Mouse (Mus musculus) heart, embryonic 13.5 days (tissue): ENCODE measurements around the gene Zfp423. TPM values are rescaled to one million over a fixed set of nuclear protein-coding genes. Genes with fewer than 3 reads are reported as not detected.

Source experiments
- ATAC-seq: fragments of 200-750 bp; cut with Nextera tagmentation; 2 replicates; pipeline ENCODE4 v1.8.0; 2017; ENCODE audit warnings: moderate TSS enrichment; ENCODE audit not compliant: insufficient number of reproducible peaks, low FRiP score, low TSS enrichment; ENCODE audit errors: extremely low read depth
- H3K27ac ChIP-seq: fragments of 300-500 bp; sonication (generic); replicated peaks from 2 replicates; pipeline ENCODE4 v1.5.1; 2015; ENCODE audit warnings: moderate library complexity, mild to moderate bottlenecking, inconsistent platforms
- H3K27me3 ChIP-seq: fragments of 300-500 bp; sonication (generic); replicated peaks from 2 replicates; pipeline ENCODE4 v1.6.1; 2015; ENCODE audit warnings: mild to moderate bottlenecking, inconsistent platforms
- H3K36me3 ChIP-seq: fragments of 300-500 bp; sonication (generic); 2 replicates; pipeline ENCODE4 v1.6.1; 2015; ENCODE audit warnings: mild to moderate bottlenecking, inconsistent platforms
- H3K4me1 ChIP-seq: fragments of 300-500 bp; sonication (generic); 2 replicates; pipeline ENCODE4 v1.6.1; 2015; ENCODE audit warnings: inconsistent platforms
- H3K4me2 ChIP-seq: fragments of 300-500 bp; sonication (generic); 2 replicates; pipeline ENCODE4 v1.6.1; 2015; ENCODE audit warnings: inconsistent platforms, mild to moderate bottlenecking, moderate library complexity
- H3K4me3 ChIP-seq: fragments of 300-500 bp; sonication (generic); 2 replicates; pipeline ENCODE4 v1.5.1; 2015; ENCODE audit warnings: moderate library complexity, mild to moderate bottlenecking, inconsistent platforms
- H3K9ac ChIP-seq: fragments of 300-500 bp; sonication (generic); 2 replicates; pipeline ENCODE4 v1.6.1; 2015; ENCODE audit warnings: inconsistent platforms, mild to moderate bottlenecking, moderate library complexity
- H3K9me3 ChIP-seq: fragments of 300-500 bp; sonication (generic); 2 replicates; pipeline ENCODE4 v1.6.1; 2016; ENCODE audit warnings: inconsistent platforms
- WGBS: fragments of 180-500 bp; shearing (Covaris S2); methylation state at CpG from one replicate; pipeline ENCODE4 v1.1.7; 2015; ENCODE audit warnings: mixed read lengths; 5-methylcytosine and 5-hydroxymethylcytosine counted together
- polyA plus RNA-seq: library from polyadenylated mRNA; unstranded; fragments of >200 nt; fragmentation: Nextera tagmentation; extraction: Ambion mirVana; gene quantifications from 2 replicates; pipeline ENCODE4 v1.2.1, GENCODE M21; 2015

Zfp423 gene
- polyA plus RNA-seq, 1 experiment from 2014 or later, result 4.1 TPM

DNA sequence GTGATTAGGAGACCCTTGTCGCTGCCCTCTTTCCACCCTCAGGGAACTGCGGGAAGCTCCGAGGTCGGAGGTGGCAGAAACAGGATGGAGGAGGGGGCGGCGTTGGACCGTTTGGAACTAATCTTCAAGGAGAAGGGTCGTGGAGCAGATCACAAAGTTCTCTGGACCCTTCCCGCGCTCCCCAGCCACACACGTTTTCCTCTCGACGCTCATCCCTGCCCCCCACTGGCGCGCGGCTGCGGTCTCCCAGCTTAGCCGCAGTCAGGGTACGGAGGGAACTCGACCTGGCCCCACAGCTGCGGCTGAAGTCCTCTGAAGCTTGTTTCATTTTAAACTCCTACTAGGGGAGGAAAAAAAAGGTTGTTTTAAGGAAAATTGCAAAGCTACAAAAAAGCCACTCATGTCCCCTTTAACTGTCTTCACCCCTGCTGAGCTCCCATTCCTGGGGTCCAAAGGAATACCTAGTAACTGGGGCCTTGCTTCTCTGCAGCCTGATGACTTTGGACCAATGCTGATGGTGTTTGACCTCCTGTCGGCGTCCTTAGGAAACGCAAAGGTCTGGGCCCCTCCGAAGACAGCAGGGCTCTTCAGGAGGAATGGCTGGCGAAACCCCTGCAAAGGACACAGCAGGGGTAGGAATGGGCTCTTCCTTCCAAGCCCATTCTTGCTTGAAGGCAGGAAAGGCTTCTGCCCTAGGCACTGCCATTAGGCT lies 3.3 kb upstream of the Zfp423 start:
- peak overlapping the region; percentile 92 for H3K4me2 ChIP-seq
- no peaks in the 10 kb centered on the region for H3K9me3 ChIP-seq
- ATAC-seq, result no peak
- H3K36me3 ChIP-seq, result no peaks in the 10 kb centered on the region
- no peak overlapping the region for H3K27ac ChIP-seq
- peak overlapping the region; percentile 72 for H3K9ac ChIP-seq
- WGBS, result 4% methylated on average over 26 of the region's 26 CpGs
- peaks cover 43% of the 10 kb centered on the region for H3K27me3 ChIP-seq
- peaks cover 49% of the 10 kb centered on the region for H3K4me1 ChIP-seq
- peak overlapping the region; percentile 68 for H3K4me3 ChIP-seq

- no peak for ATAC-seq
- Histone ChIP-seq H3K27me3 (peaks cover 50% of the 10 kb centered on the region), H3K4me3 (peak overlapping the region; percentile 68), H3K27ac (no peak overlapping the region), H3K4me1 (peaks cover 53% of the 10 kb centered on the region), H3K4me2 (peak overlapping the region; percentile 92), H3K9ac (peak overlapping the region; percentile 72), H3K9me3 (no peaks in the 10 kb centered on the region), H3K36me3 (no peaks in the 10 kb centered on the region)
- under 1% methylated on average over 49 of the region's 50 CpGs for WGBS
These were observed 2.5 kb upstream of the Zfp423 start for GRCm38 (mm10) chr8:87961680-87962513.

- under 1% methylated on average over 20 of the region's 20 CpGs for WGBS
- Histone ChIP-seq H3K9me3 (no peaks in the 10 kb centered on the region), H3K36me3 (no peaks in the 10 kb centered on the region), H3K27ac (no peak overlapping the region), H3K4me3 (peak overlapping the region; percentile 68), H3K27me3 (peaks cover 56% of the 10 kb centered on the region), H3K4me2 (peak overlapping the region; percentile 92), H3K9ac (peak overlapping the region; percentile 91; the same call in 1 of the 2 replicates), H3K4me1 (peaks cover 59% of the 10 kb centered on the region)
- ATAC-seq, result no peak
These were observed 1.7 kb upstream of the Zfp423 start for GRCm38 (mm10) chr8:87961108-87961507.

DNA sequence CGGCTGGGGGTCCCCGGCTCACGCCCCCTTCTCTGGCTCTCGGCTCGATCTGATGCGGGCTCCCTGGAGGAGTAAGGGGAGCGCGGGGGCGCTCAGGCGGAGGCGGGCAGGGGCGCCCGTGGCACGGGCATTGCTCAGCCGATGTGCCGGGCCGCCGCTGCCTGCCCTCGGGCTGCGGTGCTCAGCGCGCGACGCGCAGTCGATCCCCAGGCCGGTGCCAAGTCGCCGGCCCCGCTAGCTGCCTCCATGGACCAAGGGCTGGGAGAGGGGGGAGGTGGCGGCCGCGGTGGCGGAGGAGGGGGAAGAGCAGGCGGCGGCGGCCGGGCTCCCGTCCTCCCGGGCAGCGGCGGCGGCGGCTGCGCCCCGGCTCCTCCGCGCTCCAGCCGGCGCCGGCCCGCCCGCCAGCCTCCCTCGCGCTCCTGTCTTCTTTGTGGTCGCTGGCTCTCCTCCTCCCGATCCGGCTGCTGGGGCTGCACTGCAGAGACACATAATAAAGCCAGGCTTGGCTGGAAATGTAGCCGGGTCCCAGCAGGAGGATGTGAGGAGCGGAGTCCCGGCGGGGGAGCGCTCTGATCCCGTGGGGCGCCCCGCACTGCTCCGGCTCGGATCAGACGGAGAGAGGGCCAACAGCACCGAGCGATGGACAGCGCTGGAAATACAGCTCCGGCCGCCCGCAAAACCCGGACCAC lies 810 bp upstream of the Zfp423 start:
- Histone ChIP-seq H3K27me3 (peaks cover 56% of the 10 kb centered on the region), H3K4me3 (peak overlapping the region; percentile 68), H3K4me1 (peaks cover 59% of the 10 kb centered on the region), H3K9ac (peak overlapping the region; percentile 91), H3K27ac (peak overlapping the region; percentile 90), H3K36me3 (no peaks in the 10 kb centered on the region), H3K4me2 (peak overlapping the region; percentile 92), H3K9me3 (no peaks in the 10 kb centered on the region)
- WGBS, result under 1% methylated on average over 58 of the region's 76 CpGs
- ATAC-seq, result peak; percentile 51

GRCm38 (mm10) chr8:87958451-87959319 lies 710 bp downstream of the Zfp423 start:
- H3K27me3 ChIP-seq, result peaks cover 49% of the 10 kb centered on the region
- H3K4me1 ChIP-seq, result peaks cover 65% of the 10 kb centered on the region
- peak; percentile 22; the same call in 1 of the 2 replicates for ATAC-seq
- WGBS, result under 1% methylated on average over 69 of the region's 115 CpGs
- peak overlapping the region; percentile 91 for H3K9ac ChIP-seq
- H3K4me3 ChIP-seq, result peak overlapping the region; percentile 68
- H3K9me3 ChIP-seq, result no peaks in the 10 kb centered on the region
- H3K27ac ChIP-seq, result peak overlapping the region; percentile 90
- no peaks in the 10 kb centered on the region for H3K36me3 ChIP-seq
- H3K4me2 ChIP-seq, result peak overlapping the region; percentile 92

- Histone ChIP-seq H3K4me1 (peaks cover 67% of the 10 kb centered on the region), H3K9ac (peak overlapping the region; percentile 91), H3K27me3 (peaks cover 42% of the 10 kb centered on the region), H3K36me3 (no peaks in the 10 kb centered on the region), H3K27ac (peak overlapping the region; percentile 90), H3K9me3 (no peaks in the 10 kb centered on the region), H3K4me3 (peak overlapping the region; percentile 68), H3K4me2 (peak overlapping the region; percentile 92)
- no peak for ATAC-seq
- WGBS, result 1% methylated on average over 20 of the region's 20 CpGs
These were observed 1.4 kb downstream of the Zfp423 start for GRCm38 (mm10) chr8:87957871-87958450.

DNA sequence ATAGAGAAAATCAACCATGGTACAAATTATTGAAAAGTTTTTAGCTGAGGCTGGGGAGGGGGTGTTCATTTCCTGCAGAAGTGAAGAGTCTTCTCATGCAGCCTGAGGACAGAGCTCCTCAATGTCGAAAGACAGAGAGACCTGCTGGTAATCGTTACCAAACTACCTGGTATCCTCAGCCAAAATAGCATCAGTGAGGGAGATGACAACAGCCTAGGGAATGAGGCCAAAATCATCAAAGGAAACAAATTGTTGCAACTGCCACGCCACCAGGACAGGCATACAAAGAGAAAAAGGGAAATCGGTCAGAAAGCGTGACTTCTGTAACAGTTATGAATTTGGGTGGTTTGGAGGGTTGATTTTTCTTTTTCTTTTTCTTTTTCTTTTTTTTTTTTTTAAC lies 3.4 kb downstream of the Zfp423 start:
- Histone ChIP-seq H3K4me2 (no peak overlapping the region), H3K27me3 (peaks cover 23% of the 10 kb centered on the region), H3K4me3 (no peak overlapping the region), H3K9me3 (no peaks in the 10 kb centered on the region), H3K9ac (no peak overlapping the region), H3K4me1 (peaks cover 47% of the 10 kb centered on the region), H3K36me3 (no peaks in the 10 kb centered on the region), H3K27ac (no peak overlapping the region)
- 57% methylated on average over 5 of the region's 5 CpGs for WGBS
- no peak for ATAC-seq

GRCm38 (mm10) chr8:87953473-87953872 lies 5.9 kb downstream of the Zfp423 start:
- ATAC-seq, result no peak

GRCm38 (mm10) chr8:87952298-87952697 lies 7.1 kb downstream of the Zfp423 start:
- peaks cover 10% of the 10 kb centered on the region; the same call in 1 of the 2 replicates for H3K27me3 ChIP-seq
- H3K27ac ChIP-seq, result no peak overlapping the region
- no peaks in the 10 kb centered on the region for H3K36me3 ChIP-seq
- H3K9me3 ChIP-seq, result no peaks in the 10 kb centered on the region
- 73% methylated on average over 6 of the region's 6 CpGs for WGBS
- no peak overlapping the region for H3K9ac ChIP-seq
- no peak overlapping the region for H3K4me3 ChIP-seq
- H3K4me1 ChIP-seq, result peaks cover 31% of the 10 kb centered on the region
- no peak overlapping the region for H3K4me2 ChIP-seq
- no peak for ATAC-seq

More at GRCm38 (mm10) chr8:87953473-87953872, 5.9 kb downstream of the Zfp423 start:
- Histone ChIP-seq H3K27ac (no peak overlapping the region), H3K4me2 (no peak overlapping the region), H3K9ac (no peak overlapping the region), H3K4me3 (no peak overlapping the region), H3K9me3 (no peaks in the 10 kb centered on the region), H3K27me3 (peaks cover 18% of the 10 kb centered on the region), H3K36me3 (no peaks in the 10 kb centered on the region), H3K4me1 (peaks cover 42% of the 10 kb centered on the region)
- WGBS, result 45% methylated on average over 5 of the region's 5 CpGs

DNA sequence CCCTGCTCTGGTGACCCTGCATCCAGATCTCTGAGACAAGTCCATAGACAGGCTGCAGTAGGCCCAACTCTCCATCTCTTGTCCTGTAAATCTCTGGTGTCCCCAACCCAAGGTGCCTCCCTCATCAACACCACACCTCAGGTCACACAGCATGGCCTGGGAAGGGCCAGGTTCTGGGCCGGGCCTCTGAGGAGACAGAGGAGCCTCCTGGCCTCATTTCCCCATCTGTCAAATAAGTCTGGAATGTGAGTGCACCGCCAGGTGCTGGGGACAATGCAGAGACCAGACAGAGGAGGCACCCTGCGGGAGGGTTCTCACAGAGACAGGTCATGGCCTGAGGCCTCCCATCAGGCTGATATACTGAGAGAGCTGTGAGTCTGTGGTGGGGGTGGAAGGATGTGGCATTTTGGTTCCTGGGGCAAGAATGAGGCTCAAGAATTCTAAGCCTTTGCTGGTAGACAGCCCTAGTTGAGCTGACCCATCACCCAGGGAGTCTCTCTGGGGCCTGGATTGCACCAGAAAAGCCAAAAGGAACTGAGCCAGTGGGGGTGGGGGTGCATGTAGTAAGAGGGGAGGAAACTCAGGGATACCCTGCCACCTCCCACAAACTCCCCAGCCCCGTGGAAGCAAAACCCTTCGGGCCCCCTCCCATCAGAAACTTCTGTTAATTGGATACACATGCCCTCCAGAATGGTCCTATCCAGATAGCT lies 15.0 kb downstream of the Zfp423 start:
- Histone ChIP-seq H3K4me3 (peak overlapping the region; percentile 58; the same call in 1 of the 2 replicates), H3K36me3 (no peaks in the 10 kb centered on the region), H3K27ac (no peak overlapping the region), H3K4me2 (peak overlapping the region; percentile 95), H3K27me3 (no peaks in the 10 kb centered on the region), H3K4me1 (peaks cover 30% of the 10 kb centered on the region), H3K9me3 (no peaks in the 10 kb centered on the region), H3K9ac (peak overlapping the region; percentile 84; the same call in 1 of the 2 replicates)
- ATAC-seq, result no peak
- 41% methylated on average over 5 of the region's 5 CpGs for WGBS
